Mouse (Mus musculus) layer of hippocampus, adult 11-12 months (tissue): ENCODE data around the gene Ccdc85c.

Experiments used
- DNase-seq: peaks from one replicate; pipeline ENCODE4 v3.0.0; 2022; ENCODE audit warnings: low spot score

Gene Ccdc85c

DNA sequence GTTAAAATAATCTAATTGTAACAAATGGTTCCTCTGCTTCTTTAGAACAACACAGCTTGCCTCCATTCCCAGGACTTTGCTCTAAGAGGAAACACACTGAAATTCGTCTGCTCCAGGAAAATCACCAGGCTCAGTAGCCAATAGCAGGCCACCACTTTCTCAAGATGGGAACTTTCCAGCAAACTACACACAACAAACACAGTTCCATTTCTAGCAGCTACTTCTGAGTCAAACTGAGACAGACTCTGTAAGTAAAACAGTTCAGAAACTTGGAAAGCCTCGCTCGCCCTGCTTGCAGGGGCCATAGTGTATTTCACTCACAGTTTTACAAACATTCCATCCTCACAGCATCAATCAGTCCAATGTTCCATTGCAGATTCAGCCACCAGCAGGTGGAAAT, 98.9 kb downstream of the Ccdc85c start:
- no peak for DNase-seq

DNA sequence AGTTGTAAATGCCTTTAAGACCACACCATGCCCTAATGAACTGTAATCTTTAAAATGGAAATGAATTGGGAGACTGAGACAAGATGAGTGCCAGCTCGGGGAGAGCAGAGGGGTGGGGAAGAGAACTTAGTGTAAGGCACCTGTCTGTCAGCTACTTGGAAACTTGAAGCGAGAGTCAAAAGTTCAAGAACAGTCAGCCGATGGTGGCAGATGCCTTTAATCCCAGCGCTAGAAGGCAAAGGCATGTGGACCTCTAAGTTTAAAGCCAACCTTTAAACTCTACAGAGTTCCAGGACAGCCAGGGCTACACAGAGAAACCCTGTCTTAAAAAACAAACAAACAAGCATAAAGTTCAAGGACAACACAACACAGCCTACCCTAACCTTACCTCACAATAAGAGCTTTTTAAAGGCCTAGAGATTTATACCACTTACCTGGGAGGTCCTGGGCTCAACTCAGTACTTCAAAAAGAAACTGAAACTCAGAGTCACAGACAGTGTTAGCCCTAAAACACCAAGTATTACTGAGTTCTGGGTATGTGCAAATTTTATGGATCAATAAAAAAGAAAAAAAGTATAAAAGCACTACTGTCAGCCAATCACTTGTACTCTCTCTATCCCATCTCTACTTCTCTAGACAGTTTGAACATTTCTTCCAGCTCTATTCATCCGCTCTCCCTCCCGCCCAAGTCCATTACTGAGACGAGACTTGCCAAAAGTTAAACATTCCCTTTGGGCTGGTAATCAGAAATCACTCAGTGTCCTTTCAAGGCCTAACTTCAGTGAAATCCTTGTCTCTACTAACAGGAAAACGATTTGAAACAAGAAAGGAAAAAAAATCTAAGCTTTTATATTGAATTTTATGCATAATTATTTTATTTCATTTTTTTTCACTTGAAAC, 100.4 kb downstream of the Ccdc85c start:
- DNase-seq = no peak

DNA sequence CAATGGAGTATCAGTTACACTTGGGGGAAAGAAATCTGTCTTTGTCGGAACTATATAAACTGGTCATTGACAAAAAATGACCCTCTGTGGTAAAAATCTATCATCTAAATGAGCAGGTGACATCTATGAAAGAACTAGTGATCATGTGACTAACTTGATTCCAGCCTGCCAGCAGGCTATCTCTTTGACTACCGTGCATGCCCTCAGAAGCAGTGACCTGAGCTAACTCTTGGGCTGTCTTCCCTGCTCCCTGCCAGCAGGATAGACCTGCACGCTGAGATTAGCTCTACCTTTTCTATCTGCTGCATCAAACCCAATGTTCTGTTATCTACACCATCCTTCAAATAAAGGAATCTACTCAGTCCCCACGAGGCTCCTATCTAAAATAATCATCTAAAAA, 102.6 kb downstream of the Ccdc85c start:
- no peak for DNase-seq

DNA sequence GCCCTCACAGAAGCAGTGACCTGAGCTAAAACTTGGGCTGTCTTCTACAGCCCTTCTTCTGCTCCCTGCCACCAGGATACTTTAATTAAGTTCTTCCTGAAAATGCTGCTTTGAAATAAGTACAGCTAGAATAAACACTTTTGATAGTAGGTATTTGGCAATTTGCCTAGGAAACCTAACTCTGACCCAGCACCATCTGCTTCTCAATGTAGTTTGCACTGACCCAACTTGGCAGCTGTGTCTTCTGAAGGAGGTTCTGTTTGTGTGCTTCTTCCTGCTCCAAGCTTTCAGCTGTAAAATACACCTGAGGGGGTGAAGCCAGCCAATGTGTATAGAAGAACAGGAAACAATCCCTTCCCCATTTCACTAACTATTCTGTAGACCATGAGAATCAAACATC, 103.9 kb downstream of the Ccdc85c start:
- no peak for DNase-seq

DNA sequence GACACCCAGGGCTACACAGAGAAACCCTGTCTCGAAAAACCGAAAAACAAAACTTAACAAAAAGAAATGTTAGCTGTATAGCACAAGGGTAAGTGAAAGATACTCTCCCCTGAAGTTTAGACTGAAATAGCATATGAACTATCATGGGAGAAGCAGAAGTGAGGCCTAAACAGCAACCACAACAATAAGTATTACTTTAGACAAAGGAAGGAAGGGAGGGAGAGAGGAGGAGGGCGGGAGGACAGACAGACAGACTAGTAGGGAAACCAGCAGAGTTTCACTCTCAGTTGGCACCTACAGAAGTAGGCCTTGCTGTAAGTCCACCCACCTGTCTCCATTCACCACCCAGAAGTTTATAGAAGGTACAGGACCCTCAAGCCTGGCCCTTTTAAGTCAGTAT, 104.8 kb downstream of the Ccdc85c start:
- no peak for DNase-seq

DNA sequence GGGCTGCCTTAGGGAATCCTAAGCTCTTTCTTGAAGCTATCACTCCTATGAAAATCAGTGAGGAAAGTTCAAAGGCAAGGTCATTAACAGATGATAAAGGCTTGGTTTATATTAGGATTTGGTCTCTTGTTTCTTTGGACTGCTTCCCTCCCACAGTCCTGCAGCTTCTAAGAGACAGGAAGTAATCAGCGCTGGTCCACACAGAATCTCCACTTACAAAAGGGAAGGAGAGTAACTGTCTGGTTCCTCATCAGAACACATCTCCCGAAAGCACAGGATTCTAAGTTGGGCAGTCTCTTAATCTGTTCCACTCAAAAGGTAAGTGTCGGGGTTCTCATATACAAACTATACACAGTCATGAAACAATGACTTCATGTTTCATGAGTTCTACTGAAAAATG, 106.3 kb downstream of the Ccdc85c start:
- DNase-seq = no peak

DNA sequence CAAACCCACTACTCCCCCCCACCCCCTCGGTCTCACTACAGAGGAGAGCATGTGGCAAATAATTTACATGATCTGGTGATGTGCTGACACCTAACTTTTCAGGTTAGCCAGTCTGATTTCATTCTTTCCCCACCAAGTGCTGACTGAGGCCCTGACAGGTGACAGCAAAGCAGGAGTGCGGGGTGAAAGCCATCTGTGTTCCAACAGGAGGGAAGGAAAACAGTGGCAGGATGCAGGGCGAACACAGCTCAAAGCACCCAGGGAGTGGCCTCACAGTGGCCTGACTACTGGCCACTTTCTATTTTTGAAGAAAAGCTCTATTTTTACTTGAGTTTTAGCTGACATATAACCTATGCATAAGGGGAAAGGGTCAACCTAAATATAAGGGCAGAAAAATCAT, 111.5 kb downstream of the Ccdc85c start:
- DNase-seq = no peak

DNA sequence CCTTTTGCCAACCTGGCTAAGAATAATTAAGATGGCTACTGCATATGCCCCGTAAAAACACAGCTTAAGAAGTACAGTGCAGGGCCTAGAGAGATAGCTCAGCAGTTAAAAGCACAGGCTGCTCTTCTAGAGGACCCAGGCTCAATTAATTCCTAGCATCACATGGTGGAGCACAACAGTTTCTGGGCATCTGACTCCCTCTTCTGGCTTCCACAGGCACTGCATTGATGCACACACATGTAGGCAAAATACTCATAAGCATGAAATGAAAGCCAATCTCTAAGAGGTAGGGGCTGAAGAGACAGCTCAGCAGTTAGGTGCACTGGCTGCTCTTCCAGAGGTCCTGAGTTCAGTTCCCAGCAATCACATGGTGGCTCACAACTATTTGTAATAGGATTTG, 113.2 kb downstream of the Ccdc85c start:
- DNase-seq = peak; percentile 37

DNA sequence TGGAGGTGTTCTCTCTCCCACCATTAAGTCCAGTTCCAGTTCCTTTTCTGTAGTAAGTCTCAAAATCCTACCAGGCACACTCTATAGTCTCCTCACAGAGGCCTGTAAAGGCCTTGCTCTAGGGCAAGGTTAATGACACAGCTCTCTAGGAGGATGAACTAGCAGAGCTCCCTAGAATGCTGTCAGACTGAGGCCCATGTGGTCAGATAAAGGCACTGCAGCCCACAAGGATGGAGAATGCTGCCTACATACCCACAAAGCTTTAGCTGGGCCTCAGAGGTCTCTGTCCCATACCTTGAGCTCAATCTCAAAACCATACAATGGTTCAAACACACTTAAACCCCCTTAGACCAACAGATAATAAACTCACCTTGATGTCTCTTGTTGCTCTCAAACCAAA, 115.4 kb downstream of the Ccdc85c start:
- no peak for DNase-seq
